Comparison of ENCODE assay signal across 9 mouse cellular contexts in the genomic region with DNA sequence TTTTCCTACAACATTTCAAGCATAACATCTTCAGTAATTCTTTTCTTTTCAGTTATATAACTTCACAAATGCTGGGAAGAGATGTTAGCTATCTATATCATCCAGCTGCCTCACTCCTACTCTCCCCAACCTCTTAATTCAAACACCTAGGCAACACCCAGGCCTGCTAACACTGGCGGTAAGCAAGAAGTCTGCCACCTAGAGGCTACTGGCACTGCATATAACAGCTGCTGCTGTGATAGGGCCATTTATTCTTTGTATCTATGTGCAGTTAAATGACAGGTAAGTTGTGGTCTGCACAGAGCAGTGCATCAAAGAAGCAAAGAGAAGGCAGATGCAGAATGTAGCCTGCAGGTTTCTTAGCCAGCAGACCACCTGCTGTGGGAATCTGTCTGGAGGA. TPM values are rescaled to one million over a fixed set of nuclear protein-coding genes. Genes with fewer than 3 reads are reported as not detected.
DNase-seq lines count a peak whose midpoint lies in the region; ATAC-seq and TF ChIP-seq lines count a peak whose summit lies in the region.
"Had no signal": no experiment of that assay in that cellular context is flagged by ENCODE, and none has a peak within 500 bp of the region (broad histone marks: within the 10 kb centered on the region; RNA-seq: fewer than 3 reads in every experiment).

No protein-coding gene starts in this region.

- H3K79me2 ChIP-seq in CH12.LX (replicated peaks; ENCODE audit: control insufficient read depth, extremely low read depth, insufficient read depth, poor library complexity, severe bottlenecking): no peaks in the 10 kb centered on the region; the same call in 1 of the 2 replicates

- H3K27me3 ChIP-seq in kidney, embryonic 14.5 days (ENCODE audit: control insufficient read depth, insufficient read depth, low read length): no peaks in the 10 kb centered on the region
- H3K27me3 ChIP-seq in CH12.LX (replicated peaks): no peaks in the 10 kb centered on the region
- H3K27me3 ChIP-seq in liver, postnatal 0 days (ENCODE audit: insufficient read depth, low read length): no peaks in the 10 kb centered on the region
- H3K27me3 ChIP-seq: hindbrain, embryonic 15.5 days had no signal

- no peak overlapping the region for H3K4me2 ChIP-seq in kidney, embryonic 14.5 days (replicated peaks; ENCODE audit: low read depth, low read length)
- H3K4me2 ChIP-seq in CH12.LX (ENCODE audit: insufficient read depth, low read depth, poor library complexity, severe bottlenecking): no peak overlapping the region
- no peak overlapping the region for H3K4me2 ChIP-seq in liver, postnatal 0 days (ENCODE audit: low read depth, low read length)
- H3K4me2 ChIP-seq: hindbrain, embryonic 15.5 days had no signal

- TF ChIP-seq EP300 in CH12.LX (IDR thresholded peaks at IDR 0.05; ENCODE audit: low read length): no peak
- TF ChIP-seq EP300 in liver, postnatal 0 days (IDR thresholded peaks at IDR 0.05; ENCODE audit: low read depth): no peak

- no peak for TF ChIP-seq RAD21 in CH12.LX (IDR thresholded peaks at IDR 0.05; ENCODE audit: low read depth, low read length)

- no peak overlapping the region for H3K27ac ChIP-seq in kidney, embryonic 14.5 days (ENCODE audit: low read depth, low read length)
- no peak overlapping the region for H3K27ac ChIP-seq in CH12.LX (ENCODE audit: insufficient read depth, low read depth)
- H3K27ac ChIP-seq in liver, postnatal 0 days (ENCODE audit: low read depth): no peak overlapping the region
- H3K27ac ChIP-seq: hindbrain, embryonic 15.5 days had no signal

- peaks cover 92% of the 10 kb centered on the region for H3K36me3 ChIP-seq in kidney, embryonic 14.5 days (ENCODE audit: control insufficient read depth, insufficient read depth, low read length)
- peaks cover 81 to 92% of the 10 kb centered on the region in 2 experiments for H3K36me3 ChIP-seq in CH12.LX (replicated peaks in 1 of 2; ENCODE audit: control insufficient read depth in 1 of 2, insufficient read depth in 1 of 2, low read length in 1 of 2)
- peaks cover 78% of the 10 kb centered on the region for H3K36me3 ChIP-seq in liver, postnatal 0 days (replicated peaks; ENCODE audit: insufficient read depth, low read length)

- no peak for ATAC-seq in kidney, embryonic 14.5 days (ENCODE audit: low FRiP score, low TSS enrichment)
- no peak for ATAC-seq in liver, postnatal 0 days
- ATAC-seq in erythroid progenitor cell, adult 5-6 weeks (replicated peaks; ENCODE audit: low FRiP score, poor library complexity, severe bottlenecking): no peak

- TF ChIP-seq POLR2A in CH12.LX (IDR thresholded peaks at IDR 0.05; ENCODE audit: low read depth, low read length): no peak

- no peak overlapping the region for H3K9ac ChIP-seq in kidney, embryonic 14.5 days (ENCODE audit: low read depth, low read length)
- no peak overlapping the region for H3K9ac ChIP-seq in CH12.LX (ENCODE audit: insufficient read depth, low read depth)
- H3K9ac ChIP-seq in liver, postnatal 0 days (replicated peaks): no peak overlapping the region
- H3K9ac ChIP-seq: hindbrain, embryonic 15.5 days had no signal

- dilution Hi-C loops in CH12.LX (cut with MboI; ENCODE audit: extremely low pct_ligation_motif_present, extremely low pct_unique_long_range_greater_than_20kb, low sequenced_read_pairs): no loop called here

- no peaks in the 10 kb centered on the region for H3K9me3 ChIP-seq in kidney, embryonic 14.5 days (ENCODE audit: control insufficient read depth, low read length)
- no peaks in the 10 kb centered on the region for H3K9me3 ChIP-seq in CH12.LX (replicated peaks; ENCODE audit: low read length)
- no peaks in the 10 kb centered on the region for H3K9me3 ChIP-seq in liver, postnatal 0 days (ENCODE audit: low read length)
- H3K9me3 ChIP-seq: hindbrain, embryonic 15.5 days had no signal

- in situ Hi-C loops in CH12.LX (cut with MboI; ENCODE audit: low pct_ligation_motif_present, low pct_unique_long_range_greater_than_20kb, low sequenced_read_pairs): no loop called here

- H3K4me1 ChIP-seq in kidney, embryonic 14.5 days (ENCODE audit: control insufficient read depth, insufficient read depth, low read length): no peaks in the 10 kb centered on the region
- no peaks in the 10 kb centered on the region for H3K4me1 ChIP-seq in CH12.LX (ENCODE audit: control insufficient read depth in 1 of 2, insufficient read depth in 2 of 2)
- no peaks in the 10 kb centered on the region for H3K4me1 ChIP-seq in liver, postnatal 0 days (ENCODE audit: insufficient read depth)
- H3K4me1 ChIP-seq: hindbrain, embryonic 15.5 days had no signal

- peak in 1 of 2 experiments; percentile 46; a peak in 3 of 4 replicates for TF ChIP-seq CTCF in CH12.LX (conservative IDR thresholded peaks at IDR 0.05 in 1 of 2, IDR thresholded peaks at IDR 0.05 in 1 of 2; ENCODE audit: low read depth in 2 of 2, low read length in 2 of 2)
- TF ChIP-seq CTCF in liver, postnatal 0 days (IDR thresholded peaks at IDR 0.05; ENCODE audit: low read depth): peak; percentile 46

- peak; percentile 13 for DNase-seq in kidney, postnatal 10 days
- DNase-seq in 416B (ENCODE audit: low read depth): peak; percentile 38
- peak; percentile 26 for DNase-seq in CH12.LX (ENCODE audit: extremely low read depth)
- DNase-seq in liver, postnatal 0 days: no peak
- no peak for DNase-seq in ovary, postnatal 36 days (ENCODE audit: low spot score)

- H3K4me3 ChIP-seq in kidney, embryonic 14.5 days (ENCODE audit: low read length): no peak overlapping the region
- H3K4me3 ChIP-seq in CH12.LX (replicated peaks in 1 of 3; ENCODE audit: low read depth in 2 of 3, low read length in 2 of 3, poor library complexity in 1 of 3): no peak overlapping the region
- no peak overlapping the region for H3K4me3 ChIP-seq in liver, postnatal 0 days (ENCODE audit: low read depth, low read length)
- H3K4me3 ChIP-seq: hindbrain, embryonic 15.5 days had no signal

- WGBS in kidney, embryonic 14.5 days: 60% methylated on average over 1 of the region's 1 CpGs
- WGBS in liver, postnatal 0 days (ENCODE audit: insufficient replicate concordance): 59% methylated on average over 1 of the region's 1 CpGs

TF ChIP-seq in CH12.LX, 34 proteins besides CTCF, POLR2A, EP300 and RAD21:
- TF ChIP-seq SIN3A (IDR thresholded peaks at IDR 0.05; ENCODE audit: low read length) (no peak), ZNF384 (IDR thresholded peaks at IDR 0.05; ENCODE audit: low read depth, low read length) (no peak), MAFK (IDR thresholded peaks at IDR 0.05; ENCODE audit: insufficient replicate concordance, low read length) (no peak), UBTF (IDR thresholded peaks at IDR 0.05; ENCODE audit: low read depth, low read length) (no peak), NELFE (IDR thresholded peaks at IDR 0.05; ENCODE audit: low read depth, low read length) (no peak), USF2 (conservative IDR thresholded peaks at IDR 0.05; ENCODE audit: low read depth, low read length) (no peak), TBP (conservative IDR thresholded peaks at IDR 0.05; ENCODE audit: low read depth, low read length) (no peak), HCFC1 (IDR thresholded peaks at IDR 0.05; ENCODE audit: low read depth, low read length) (no peak)

RNA-seq across cellular contexts. Expression of a gene that starts 10.8 kb away (rescaled TPM):
- 51.1 and 72.9 TPM in 2 replicates for polyA plus RNA-seq in kidney, embryonic 14.5 days (2014; fragmentation: Nextera tagmentation; extraction: Ambion mirVana)
- total RNA-seq in CH12.LX (2012; rRNA removed) (58.1 and 68.0 TPM in 2 replicates), CH12.LX (2014; rRNA removed) (88.4 and 98.2 TPM in 2 replicates)
- 54.3 and 58.2 TPM in 2 replicates for polyA plus RNA-seq in CH12.LX (2012; ENCODE audit: insufficient read length, low read depth)
- 7.3 and 8.1 TPM in 2 replicates for polyA plus RNA-seq in liver, postnatal 0 days (2015; fragmentation: Nextera tagmentation; extraction: Ambion mirVana)
- 13.3 and 26.0 TPM in 2 replicates for total RNA-seq in erythroid progenitor cell, adult 5-6 weeks (2015; ENCODE audit: low replicate concordance)
- total RNA-seq in erythroid progenitor cell, adult 5-6 weeks (2017; ENCODE audit: low replicate concordance): 7.4 and 11.3 TPM in 2 replicates

RNA-seq across cellular contexts. Expression of a gene that starts 10.8 kb away (rescaled TPM):
- 14.6 and 27.1 TPM in 2 replicates for polyA plus RNA-seq in kidney, embryonic 14.5 days (2014; fragmentation: Nextera tagmentation; extraction: Ambion mirVana)
- total RNA-seq in CH12.LX (2012; rRNA removed) (8.2 and 11.1 TPM in 2 replicates), CH12.LX (2014; rRNA removed) (6.0 and 7.9 TPM in 2 replicates)
- polyA plus RNA-seq in CH12.LX (2012; ENCODE audit: insufficient read length, low read depth): 26.1 and 29.4 TPM in 2 replicates
- 1.6 and 2.2 TPM in 2 replicates for polyA plus RNA-seq in liver, postnatal 0 days (2015; fragmentation: Nextera tagmentation; extraction: Ambion mirVana)
- total RNA-seq in erythroid progenitor cell, adult 5-6 weeks (2015; ENCODE audit: low replicate concordance): 3.4 and 4.0 TPM in 2 replicates
- total RNA-seq in erythroid progenitor cell, adult 5-6 weeks (2017; ENCODE audit: low replicate concordance): 3.3 and 10.7 TPM in 2 replicates

RNA-seq across cellular contexts. Expression of a gene that starts 48.2 kb away (rescaled TPM):
- not detected in 2 replicates for polyA plus RNA-seq in kidney, embryonic 14.5 days (2014; fragmentation: Nextera tagmentation; extraction: Ambion mirVana)
- total RNA-seq in CH12.LX (2012; rRNA removed) (0.08 and 0.13 TPM in 2 replicates), CH12.LX (2014; rRNA removed) (not detected in 2 replicates)
- polyA plus RNA-seq in CH12.LX (2012; ENCODE audit: insufficient read length, low read depth): not detected in 2 replicates
- polyA plus RNA-seq in liver, postnatal 0 days (2015; fragmentation: Nextera tagmentation; extraction: Ambion mirVana): not detected in 2 replicates
- total RNA-seq in erythroid progenitor cell, adult 5-6 weeks (2015; ENCODE audit: low replicate concordance): not detected in 2 replicates
- not detected in 2 replicates for total RNA-seq in erythroid progenitor cell, adult 5-6 weeks (2017; ENCODE audit: low replicate concordance)
- total RNA-seq: gastrocnemius, adult 18-20 months had no signal
- polyA plus RNA-seq: hindbrain, embryonic 15.5 days had no signal

RNA-seq across cellular contexts. Expression of a gene that starts 50.1 kb away (rescaled TPM):
- polyA plus RNA-seq in kidney, embryonic 14.5 days (2014; fragmentation: Nextera tagmentation; extraction: Ambion mirVana): not detected in 2 replicates
- total RNA-seq in CH12.LX (2012; rRNA removed) (0.08 and 0.13 TPM in 2 replicates), CH12.LX (2014; rRNA removed) (0.16 TPM in 1 of 2 replicates, not detected in the other)
- polyA plus RNA-seq in CH12.LX (2012; ENCODE audit: insufficient read length, low read depth): 0.21 and 0.23 TPM in 2 replicates
- polyA plus RNA-seq in liver, postnatal 0 days (2015; fragmentation: Nextera tagmentation; extraction: Ambion mirVana): not detected in 2 replicates
- not detected in 2 replicates for total RNA-seq in erythroid progenitor cell, adult 5-6 weeks (2015; ENCODE audit: low replicate concordance)
- not detected in 2 replicates for total RNA-seq in erythroid progenitor cell, adult 5-6 weeks (2017; ENCODE audit: low replicate concordance)
- total RNA-seq: gastrocnemius, adult 18-20 months had no signal
- polyA plus RNA-seq: hindbrain, embryonic 15.5 days had no signal

RNA-seq across cellular contexts. Expression of a gene that starts 51.5 kb away (rescaled TPM):
- not detected in 2 replicates for polyA plus RNA-seq in kidney, embryonic 14.5 days (2014; fragmentation: Nextera tagmentation; extraction: Ambion mirVana)
- total RNA-seq in CH12.LX (2012; rRNA removed) (0.08 TPM in 1 of 2 replicates, not detected in the other), CH12.LX (2014; rRNA removed) (not detected in 2 replicates)
- polyA plus RNA-seq in CH12.LX (2012; ENCODE audit: insufficient read length, low read depth): not detected in 2 replicates
- not detected in 2 replicates for polyA plus RNA-seq in liver, postnatal 0 days (2015; fragmentation: Nextera tagmentation; extraction: Ambion mirVana)
- not detected in 2 replicates for total RNA-seq in erythroid progenitor cell, adult 5-6 weeks (2015; ENCODE audit: low replicate concordance)
- not detected in 2 replicates for total RNA-seq in erythroid progenitor cell, adult 5-6 weeks (2017; ENCODE audit: low replicate concordance)
- total RNA-seq: gastrocnemius, adult 18-20 months had no signal
- polyA plus RNA-seq: hindbrain, embryonic 15.5 days had no signal

Comparison
In these comparisons a context has a peak if more than half of its experiments do, and no peak if none do; other contexts are left out.
1. DNase-seq: peak in kidney, postnatal 10 days (single experiment), 416B (single experiment) and CH12.LX (single experiment); none in liver, postnatal 0 days (single experiment) and ovary, postnatal 36 days (single experiment).